Comparison of ENCODE assay signal across 8 mouse cellular contexts in the genomic region with DNA sequence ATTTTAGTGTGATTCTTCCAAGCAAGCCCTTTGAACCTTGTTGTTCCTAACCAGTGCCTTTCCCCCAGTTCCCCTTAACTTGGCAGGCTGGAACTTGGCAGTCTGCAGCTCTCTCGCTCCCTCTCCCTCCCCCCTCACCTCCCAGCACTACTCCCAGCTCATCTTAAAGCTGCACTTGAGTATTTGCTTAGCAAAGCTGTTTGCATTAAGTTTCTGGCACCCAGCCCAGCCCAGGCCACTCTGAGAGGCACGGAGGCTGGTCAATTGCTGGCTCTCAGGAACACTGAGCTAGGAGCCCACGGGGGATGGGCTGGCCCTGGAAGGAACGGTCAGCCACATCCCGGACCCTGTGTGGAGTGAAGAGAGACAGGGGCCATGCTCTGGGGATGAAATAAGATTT.
A peak's percentile ranks its signal among the peaks of the same experiment; 100 is the strongest.
DNase-seq lines count a peak whose midpoint lies in the region; ATAC-seq lines count a peak whose summit lies in the region.

No protein-coding gene starts in this region.

- no peak overlapping the region for H3K27ac ChIP-seq in hindbrain, embryonic 11.5 days (ENCODE audit: low read depth, low read length)
- H3K27ac ChIP-seq in hindbrain, embryonic 10.5 days, result no peak overlapping the region
- peak overlapping the region; percentile 81 for H3K27ac ChIP-seq in heart, embryonic 12.5 days (ENCODE audit: poor library complexity, severe bottlenecking)

- no peak overlapping the region for H3K4me2 ChIP-seq in hindbrain, embryonic 11.5 days (replicated peaks; ENCODE audit: low read depth, low read length)
- H3K4me2 ChIP-seq in heart, embryonic 12.5 days, result peak overlapping the region; percentile 20; the same call in 1 of the 2 replicates

- no peak overlapping the region for H3K9ac ChIP-seq in hindbrain, embryonic 11.5 days (ENCODE audit: low read depth, low read length)
- no peak overlapping the region for H3K9ac ChIP-seq in heart, embryonic 12.5 days

- H3K27me3 ChIP-seq in hindbrain, embryonic 11.5 days (ENCODE audit: control insufficient read depth, insufficient read depth, low read length), result no peaks in the 10 kb centered on the region
- no peaks in the 10 kb centered on the region for H3K27me3 ChIP-seq in hindbrain, embryonic 10.5 days (ENCODE audit: insufficient read depth, poor library complexity, severe bottlenecking)
- no peaks in the 10 kb centered on the region for H3K27me3 ChIP-seq in heart, embryonic 12.5 days (replicated peaks)

- H3K36me3 ChIP-seq in hindbrain, embryonic 11.5 days (ENCODE audit: control insufficient read depth, insufficient read depth, low read length), result no peaks in the 10 kb centered on the region
- peaks cover 12% of the 10 kb centered on the region for H3K36me3 ChIP-seq in hindbrain, embryonic 10.5 days
- no peaks in the 10 kb centered on the region for H3K36me3 ChIP-seq in heart, embryonic 12.5 days

- no peak overlapping the region for H3K4me3 ChIP-seq in hindbrain, embryonic 11.5 days (ENCODE audit: low read depth, low read length)
- no peak overlapping the region for H3K4me3 ChIP-seq in hindbrain, embryonic 10.5 days
- H3K4me3 ChIP-seq in heart, embryonic 12.5 days, result no peak overlapping the region

- H3K4me1 ChIP-seq in hindbrain, embryonic 11.5 days (replicated peaks; ENCODE audit: control insufficient read depth, insufficient read depth, low read length), result no peaks in the 10 kb centered on the region
- no peaks in the 10 kb centered on the region; the same call in 1 of the 2 replicates for H3K4me1 ChIP-seq in hindbrain, embryonic 10.5 days (replicated peaks)
- H3K4me1 ChIP-seq in heart, embryonic 12.5 days (replicated peaks), result peaks cover 53% of the 10 kb centered on the region

- peak; percentile 51 for DNase-seq in hindbrain, embryonic 11.5 days (ENCODE audit: low spot score)
- DNase-seq in hindbrain, embryonic 10.5 days (ENCODE audit: low spot score), result no peak
- DNase-seq in cerebellum, postnatal 25 days, result peak; percentile 72 to 82
- peak; percentile 93 for DNase-seq in kidney, postnatal 10 days
- DNase-seq in lung, postnatal 14 days, result peak; percentile 89
- peak; percentile 58 to 77 for DNase-seq in urinary bladder, adult 18-20 months (ENCODE audit: low spot score in 2 of 2)
- no peak for DNase-seq in frontal cortex, postnatal 25 days (ENCODE audit: low spot score in 2 of 2)

- H3K9me3 ChIP-seq in hindbrain, embryonic 11.5 days (ENCODE audit: control insufficient read depth, low read length), result no peaks in the 10 kb centered on the region
- no peaks in the 10 kb centered on the region for H3K9me3 ChIP-seq in hindbrain, embryonic 10.5 days
- H3K9me3 ChIP-seq in heart, embryonic 12.5 days (replicated peaks), result no peaks in the 10 kb centered on the region

- 53% methylated on average over 5 of the region's 5 CpGs for WGBS in hindbrain, embryonic 11.5 days
- 62% methylated on average over 5 of the region's 5 CpGs for WGBS in hindbrain, embryonic 10.5 days
- WGBS in heart, embryonic 12.5 days, result 12% methylated on average over 5 of the region's 5 CpGs

- ATAC-seq in hindbrain, embryonic 11.5 days (ENCODE audit: low FRiP score), result no peak
- ATAC-seq in heart, embryonic 12.5 days (ENCODE audit: insufficient number of reproducible peaks, low FRiP score), result peak; percentile 68

Comparison
In these comparisons a context has a peak if more than half of its experiments do, and no peak if none do; other contexts are left out.
1. DNase-seq: peak in hindbrain, embryonic 11.5 days (single experiment), cerebellum, postnatal 25 days (2 of 2), kidney, postnatal 10 days (single experiment), lung, postnatal 14 days (single experiment) and urinary bladder, adult 18-20 months (2 of 2); none in hindbrain, embryonic 10.5 days (single experiment) and frontal cortex, postnatal 25 days (0 of 2).